Mouse (Mus musculus) kidney, adult 18-20 months (tissue): ENCODE measurements at regions not wholly inside any gene's neighbourhood (a gene's known extent, or its start where the extent isn't known, plus 50 kb on each side); places are given as distances from the start of the nearest gene placed in this dataset.

Source experiments
- DNase-seq: peaks from one replicate; pipeline ENCODE4 v3.0.0; 2021

DNA sequence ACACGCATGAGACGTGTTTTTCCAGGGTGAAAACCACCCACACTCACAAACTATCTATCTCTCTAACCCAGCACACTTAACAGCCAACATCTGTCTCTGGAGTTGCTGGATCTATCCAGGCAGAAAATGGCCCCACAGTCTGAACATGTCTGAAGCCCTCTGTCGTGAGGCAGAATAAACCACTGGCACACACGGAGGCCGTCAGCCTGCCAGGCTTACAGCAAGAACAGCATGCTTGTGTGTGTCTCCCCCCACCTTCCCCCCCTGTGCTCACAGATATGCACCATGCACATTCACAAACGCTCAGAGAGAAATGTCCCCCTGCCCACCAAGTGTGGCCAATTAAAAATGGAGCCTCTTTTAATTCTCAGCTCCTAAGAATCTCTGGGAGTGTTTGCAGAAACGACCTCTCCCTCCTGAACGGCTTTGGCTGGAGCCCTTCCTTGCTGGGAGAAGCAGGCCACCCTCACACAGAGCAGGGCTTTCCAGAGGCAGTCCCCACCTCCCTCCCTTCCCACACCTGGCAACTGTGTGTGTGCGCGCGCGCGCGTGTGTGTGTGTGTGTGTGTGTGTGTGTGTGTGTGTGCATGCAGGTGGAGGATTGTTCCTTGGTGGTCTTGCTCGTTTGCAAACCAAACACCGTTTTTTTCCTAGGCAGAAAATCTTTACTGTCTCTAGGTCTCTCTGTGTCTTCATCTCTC, 88.7 kb downstream of the Edn3 start:
- no peak for DNase-seq

DNA sequence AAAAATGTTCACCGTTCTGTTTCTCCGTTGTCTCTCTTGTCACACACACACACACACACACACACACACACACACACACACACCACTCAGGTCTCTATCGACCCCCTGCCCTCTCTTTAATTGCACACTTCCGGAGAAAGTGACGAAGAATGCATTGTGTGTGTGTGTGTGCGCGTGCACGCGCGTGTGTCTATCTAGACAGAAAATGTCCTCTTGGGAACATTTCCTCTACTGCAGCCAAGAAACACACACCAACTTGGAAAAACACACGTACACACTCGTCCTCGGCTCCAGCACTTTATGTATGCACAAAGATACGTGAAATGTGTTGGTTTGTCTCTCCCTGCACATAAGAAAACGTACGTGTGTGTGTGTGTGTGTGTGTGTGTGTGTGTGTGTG, 90.4 kb downstream of the Edn3 start:
- DNase-seq, result no peak

DNA sequence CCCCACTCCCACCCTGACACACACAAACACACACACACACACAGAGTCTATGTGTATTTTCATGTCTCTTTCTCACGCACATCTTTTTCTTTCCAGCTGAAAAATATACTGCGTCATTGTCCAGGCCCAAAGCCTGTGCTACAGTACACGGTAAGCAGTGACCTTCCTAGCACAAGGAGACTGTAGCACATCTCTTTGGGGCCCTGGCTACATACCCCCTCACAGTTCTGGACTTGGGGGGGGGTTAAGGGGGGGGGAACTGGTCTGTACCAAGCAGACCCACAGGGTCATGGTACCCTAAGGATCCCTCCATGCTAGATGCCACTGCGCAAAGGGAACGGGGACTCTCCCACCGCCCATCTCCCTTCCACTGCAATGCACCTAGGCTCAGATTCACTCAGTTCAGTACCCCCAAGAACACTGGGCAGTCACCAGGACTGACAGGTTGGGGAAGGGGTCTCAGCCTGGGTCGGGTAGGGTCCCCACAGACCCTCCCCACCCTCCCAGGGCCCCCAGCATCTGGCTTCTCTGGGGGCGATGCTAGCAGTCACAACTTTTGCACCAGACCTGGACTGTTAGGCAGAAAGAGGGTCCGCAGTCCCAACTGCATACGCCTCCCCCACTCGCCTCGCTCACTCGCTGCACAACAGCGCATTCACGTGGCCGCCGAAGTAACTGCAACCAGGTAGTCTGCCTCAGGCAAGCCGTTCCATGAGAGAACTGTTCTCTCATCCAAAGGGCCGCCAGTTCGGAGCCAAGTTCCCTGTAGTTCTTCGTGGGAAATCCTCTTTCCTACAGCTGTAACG, 91.3 kb downstream of the Edn3 start:
- DNase-seq, result peak; percentile 59

DNA sequence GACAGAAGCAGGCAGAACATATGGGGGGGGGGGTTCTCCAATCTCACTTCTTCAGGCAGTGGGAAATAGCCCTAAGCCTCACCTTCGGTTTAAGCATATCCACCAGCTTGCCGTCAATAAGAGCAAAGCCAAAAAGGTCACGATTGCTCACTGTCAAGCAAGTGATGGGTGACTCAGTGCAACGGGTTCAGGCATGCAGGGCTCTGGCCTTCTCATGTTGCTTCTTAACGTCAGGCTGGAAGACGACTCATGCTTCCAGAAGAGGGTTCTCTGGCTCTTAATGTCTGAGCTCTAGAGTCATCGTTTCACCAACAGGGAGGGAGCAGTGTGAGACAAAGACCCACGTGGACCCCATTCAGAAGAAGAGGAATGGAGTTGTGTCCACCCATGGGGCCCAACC, 93.4 kb downstream of the Edn3 start:
- DNase-seq, result no peak

DNA sequence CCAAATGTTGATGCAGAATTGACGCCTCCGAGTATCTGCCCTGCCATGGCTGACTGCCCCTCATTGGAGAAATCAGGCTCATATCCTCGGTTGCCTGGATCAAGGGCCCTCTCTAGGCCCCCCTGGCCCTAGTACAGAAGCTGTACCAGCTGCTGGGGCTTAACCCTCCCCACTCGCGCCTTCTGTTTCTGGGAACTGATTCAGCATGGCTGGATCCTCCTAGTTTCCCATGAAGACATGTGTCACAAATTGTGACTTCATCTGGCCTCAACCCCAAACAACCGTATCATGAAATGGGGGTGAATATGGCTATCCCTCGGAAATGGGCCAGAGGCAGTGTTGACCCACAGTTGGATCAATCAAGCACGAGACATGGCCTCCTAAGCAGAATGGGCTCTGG, 95.1 kb downstream of the Edn3 start:
- no peak for DNase-seq

DNA sequence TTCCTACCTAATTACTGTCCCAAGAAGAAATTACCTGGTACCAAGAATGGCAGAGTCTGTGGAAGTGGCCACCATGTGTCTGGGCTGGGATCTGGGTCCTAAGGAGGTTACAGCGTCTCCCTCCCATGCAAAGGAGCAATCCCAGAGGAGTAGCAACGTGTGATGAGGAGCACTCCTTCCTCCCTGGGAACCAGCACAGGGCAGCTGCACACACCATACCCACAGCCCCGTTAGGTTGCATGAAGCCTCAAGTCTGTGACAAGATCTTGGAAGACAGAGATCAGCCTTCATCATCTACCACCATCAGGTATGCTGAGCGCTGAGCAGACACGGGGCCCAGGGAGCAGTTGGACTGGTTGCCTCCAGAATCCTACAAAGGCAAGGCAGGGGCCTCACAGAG, 95.7 kb downstream of the Edn3 start:
- no peak for DNase-seq

DNA sequence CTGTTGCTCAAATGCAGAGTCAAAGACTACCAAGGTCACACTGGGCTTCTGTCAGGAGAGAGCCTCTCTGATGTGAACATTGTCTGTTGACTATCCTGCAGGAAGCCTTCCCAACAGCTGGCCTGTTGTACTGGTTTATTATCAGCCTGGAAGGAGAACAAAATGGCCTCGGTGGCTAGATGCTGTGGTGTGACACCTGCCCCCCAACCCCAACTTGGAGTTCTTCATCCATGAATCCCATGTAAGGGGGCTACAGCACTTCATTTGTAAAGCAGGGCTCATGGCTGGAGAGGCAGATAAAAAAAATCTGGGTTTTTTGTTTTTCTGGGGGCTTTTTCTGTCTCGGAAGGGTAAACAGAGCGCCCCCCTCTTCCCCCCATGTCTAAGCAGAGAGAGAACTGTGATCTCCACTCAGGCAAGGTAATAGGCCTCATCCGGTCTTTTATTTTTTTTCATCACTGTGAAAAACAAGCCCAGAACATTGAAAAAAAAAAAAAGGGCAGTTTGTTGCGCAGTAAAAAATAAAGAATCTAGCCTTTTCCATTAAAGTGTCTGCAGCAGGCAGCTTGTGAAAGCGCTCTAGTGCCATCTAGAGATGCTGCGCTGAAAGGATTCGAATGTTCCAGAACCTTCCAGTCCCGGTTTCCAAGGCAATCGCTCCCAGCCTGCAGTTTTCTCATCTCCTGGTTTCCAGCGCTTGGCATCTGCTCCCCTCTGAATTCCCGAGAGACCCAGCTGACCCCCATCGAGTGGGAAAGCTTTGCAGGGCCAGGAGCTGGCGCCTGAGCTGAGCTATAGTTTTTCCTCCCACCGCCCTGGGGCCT, 97.8 kb downstream of the Edn3 start:
- DNase-seq, result peak; percentile 71

DNA sequence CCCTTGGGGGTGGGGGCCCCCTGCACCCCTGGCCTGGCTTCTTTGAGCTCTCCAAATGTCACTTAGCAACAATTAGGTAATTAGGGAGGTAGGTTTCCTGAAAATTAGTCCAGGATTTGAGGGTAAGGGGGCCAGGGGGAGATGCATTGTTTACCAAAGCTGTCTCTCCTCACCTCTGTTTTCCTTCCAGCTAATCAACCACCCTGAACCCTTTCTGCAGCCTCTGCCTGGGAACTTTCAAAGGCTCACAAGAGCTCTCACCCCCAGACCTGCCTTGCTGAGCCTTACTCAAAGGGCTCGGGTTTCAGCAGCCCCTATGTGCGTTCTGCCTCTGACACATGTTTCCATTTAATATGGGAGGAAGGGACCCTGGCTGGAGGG, 98.4 kb downstream of the Edn3 start:
- DNase-seq, result no peak

DNA sequence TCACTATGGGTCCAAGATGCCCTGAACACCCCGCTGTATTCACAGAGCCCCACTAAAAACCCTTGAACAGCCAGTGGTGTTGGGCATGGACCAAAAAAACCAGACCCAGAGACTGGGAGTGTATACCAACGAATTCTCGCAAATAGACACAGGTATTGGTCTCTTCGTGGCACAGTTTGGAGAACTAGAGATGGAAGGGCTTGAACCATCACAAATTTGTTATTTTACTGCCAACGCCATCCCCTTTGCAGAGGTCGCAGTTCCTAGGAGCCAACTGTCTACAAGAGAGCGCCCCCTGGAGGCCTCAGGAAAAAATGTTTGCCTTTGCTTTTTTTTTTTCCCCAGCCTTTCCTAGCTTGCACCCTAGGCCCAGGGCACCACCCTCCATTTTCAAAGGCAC, 99.1 kb downstream of the Edn3 start:
- peak; percentile 35 for DNase-seq

DNA sequence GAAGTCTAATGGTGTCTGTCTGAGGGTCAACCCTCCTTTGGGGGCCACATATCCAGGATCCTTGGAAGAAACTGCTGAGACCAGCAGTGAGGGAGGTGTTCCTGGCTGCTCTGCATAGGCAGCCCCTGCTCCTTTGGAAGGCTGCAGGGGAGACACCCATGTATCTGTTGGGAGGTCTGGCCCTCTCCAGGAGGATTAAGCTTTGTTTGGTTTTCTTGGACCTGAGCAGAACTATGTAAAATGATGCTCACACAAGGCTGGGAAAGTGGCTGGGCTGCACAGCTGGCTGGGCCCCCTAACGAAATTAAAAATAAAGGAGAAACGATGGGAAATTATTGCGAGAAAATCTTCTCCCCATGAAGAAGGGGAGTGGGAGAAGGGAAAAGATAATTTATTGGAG, 104.2 kb downstream of the Edn3 start:
- no peak for DNase-seq

DNA sequence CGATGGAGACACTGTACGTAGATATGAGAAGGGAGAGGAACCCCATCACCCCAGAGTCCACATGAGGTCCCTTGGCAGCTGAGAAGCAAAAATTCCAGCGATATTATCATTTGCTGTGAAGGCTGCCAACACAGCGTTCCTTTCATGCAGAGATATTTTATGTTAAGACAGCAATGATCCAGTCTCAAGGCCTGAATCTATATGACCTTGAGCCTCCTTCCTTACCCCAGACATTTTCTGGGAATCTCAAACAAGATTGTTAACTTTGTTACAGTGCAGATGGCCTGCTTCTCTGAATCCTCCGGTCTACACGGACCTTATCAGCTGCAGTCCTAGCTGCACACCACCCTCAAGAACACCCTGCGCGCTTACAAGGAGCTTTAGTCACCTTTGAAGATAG, 106.1 kb downstream of the Edn3 start:
- DNase-seq, result no peak

DNA sequence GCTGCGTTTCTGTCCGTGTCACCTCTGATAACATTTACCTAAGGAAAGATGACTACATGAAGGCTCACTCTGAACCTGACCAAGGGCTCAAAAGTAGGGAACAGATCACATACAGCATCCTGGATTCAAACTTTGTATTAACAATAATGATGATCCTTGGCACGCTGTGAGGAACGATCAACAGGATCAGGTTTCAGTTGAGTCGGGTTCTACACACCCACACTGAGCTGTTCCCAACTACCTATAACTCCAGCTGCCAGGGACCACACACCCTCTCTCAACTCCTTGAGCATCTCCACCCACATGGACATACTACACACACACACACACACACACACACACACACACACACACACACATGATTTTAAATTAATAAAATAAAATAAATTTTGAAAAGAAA, 107.0 kb downstream of the Edn3 start:
- no peak for DNase-seq

DNA sequence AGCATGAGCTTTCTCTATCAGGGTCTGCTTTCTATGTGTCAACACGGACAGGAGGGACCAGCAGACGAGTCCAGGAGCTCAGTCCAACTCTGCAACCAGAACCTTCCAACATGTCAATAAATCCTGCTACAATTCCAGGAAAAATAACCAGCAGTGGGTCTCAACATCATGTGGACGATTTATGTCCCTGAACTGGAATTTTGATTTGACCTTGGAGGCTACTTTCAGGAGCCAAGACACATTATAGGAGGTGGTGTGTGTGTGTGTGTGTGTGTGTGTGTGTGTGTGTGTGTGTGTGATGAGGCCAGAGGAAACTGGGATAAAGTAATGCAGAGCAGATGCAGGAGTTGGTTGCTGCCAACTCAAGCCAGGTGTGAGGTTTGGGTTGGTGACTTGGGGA, 107.8 kb downstream of the Edn3 start:
- no peak for DNase-seq

DNA sequence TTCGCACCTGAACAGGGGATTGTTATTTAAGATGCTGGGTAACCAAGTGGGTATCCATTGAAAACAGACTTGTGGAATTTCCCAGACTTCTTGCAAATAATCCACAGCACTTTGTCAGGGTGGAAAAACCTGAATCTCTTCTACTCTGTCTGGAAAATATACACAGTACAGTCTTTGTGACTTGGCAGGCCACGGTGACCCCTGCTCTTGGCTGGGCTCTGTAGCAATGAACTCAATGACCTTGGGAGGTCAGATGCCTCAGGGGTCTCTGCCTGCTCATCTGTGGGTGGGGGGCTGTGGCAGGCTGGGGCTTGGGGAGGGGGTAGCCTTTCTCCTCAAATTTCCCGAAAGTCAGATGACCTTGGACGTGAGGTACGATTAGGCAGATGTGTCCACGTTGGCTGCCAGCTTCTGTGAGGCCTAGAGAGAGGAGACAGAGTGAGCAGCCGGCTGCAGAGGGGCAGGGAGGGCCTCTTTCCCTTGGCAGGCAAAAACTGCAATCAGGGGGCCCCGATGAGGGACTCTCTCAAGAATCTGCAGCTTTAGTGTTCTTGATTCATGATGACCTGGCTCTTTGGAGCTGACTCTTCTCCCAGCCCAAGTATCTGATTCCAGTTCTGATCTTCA, 108.4 kb downstream of the Edn3 start:
- no peak for DNase-seq

DNA sequence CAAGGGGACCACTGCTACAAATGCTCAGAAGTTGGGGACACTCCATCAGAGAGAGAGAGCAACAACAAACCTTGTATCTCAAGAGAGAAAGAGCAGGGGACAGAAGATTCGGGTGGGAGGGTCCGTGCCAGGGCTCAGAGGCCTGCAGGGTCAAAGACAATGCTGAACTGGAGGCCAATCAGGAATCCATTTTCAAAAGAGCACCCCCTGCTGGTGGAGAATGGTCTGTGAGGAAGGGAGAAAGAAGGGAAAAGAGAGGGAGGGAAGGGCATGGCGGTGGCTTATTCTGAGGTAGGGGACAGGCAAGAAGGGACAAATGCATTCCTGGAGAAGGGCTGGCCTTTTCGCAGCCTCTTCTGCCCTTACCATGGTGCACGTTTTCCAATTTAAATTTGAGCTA, 109.9 kb downstream of the Edn3 start:
- DNase-seq, result no peak

DNA sequence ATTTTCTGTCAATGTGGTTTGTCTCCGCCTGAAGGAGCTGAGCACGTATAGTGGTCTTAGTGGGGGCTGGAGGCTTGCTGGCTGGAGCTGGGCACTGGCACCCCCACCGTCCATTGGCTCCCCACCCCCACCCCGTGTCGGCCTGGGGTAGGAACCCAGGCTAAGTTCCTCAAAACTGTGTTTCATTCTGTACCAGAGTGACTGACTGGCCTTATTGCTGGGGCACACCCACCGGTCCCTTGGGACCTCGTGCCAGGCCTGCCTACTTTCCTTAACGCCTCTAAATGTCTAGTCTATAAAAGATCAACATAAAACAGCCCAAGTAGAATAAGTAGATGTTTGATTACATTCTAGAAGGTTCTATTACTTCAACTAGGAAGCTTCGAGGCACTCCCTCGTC, 110.8 kb downstream of the Edn3 start:
- no peak for DNase-seq

DNA sequence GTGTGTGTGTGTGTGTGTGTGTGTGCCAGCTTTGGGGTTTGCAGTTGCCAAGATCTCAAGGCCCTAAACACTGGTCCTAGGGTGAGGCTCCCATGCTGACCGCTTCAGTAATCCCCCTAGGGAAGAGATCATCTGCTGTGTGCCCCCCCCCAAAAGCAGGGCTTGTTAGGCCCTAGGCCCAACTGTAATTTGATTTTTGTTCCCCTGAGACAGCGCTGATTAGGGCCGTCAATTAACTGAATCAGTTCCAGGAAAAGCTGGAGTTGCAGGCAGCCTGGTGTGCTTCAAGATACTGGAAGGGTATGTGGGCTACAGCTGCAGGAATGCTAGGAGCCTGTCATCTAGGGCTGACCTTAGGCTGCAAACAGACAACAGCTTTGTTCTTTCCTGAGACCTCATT, 111.4 kb downstream of the Edn3 start:
- DNase-seq, result no peak

DNA sequence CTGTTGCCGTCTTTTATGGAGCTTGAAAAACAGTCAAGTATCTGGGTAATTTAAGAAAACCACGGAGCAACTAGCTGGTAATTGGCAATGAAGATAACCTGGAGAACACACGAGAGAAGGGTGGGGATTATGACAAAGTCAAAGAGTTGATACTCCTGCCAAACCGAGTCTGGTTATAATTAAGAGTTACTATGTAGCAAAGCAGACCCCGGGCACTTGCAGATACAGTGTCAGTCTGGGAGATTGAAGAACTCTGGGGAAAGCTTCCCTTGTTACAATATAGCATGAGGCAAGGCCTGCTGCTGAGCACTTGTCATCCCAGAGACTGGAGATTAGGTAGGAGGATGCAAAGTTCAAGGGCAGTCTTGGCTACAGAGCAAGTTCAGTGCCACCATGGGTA, 116.5 kb downstream of the Edn3 start:
- no peak for DNase-seq

DNA sequence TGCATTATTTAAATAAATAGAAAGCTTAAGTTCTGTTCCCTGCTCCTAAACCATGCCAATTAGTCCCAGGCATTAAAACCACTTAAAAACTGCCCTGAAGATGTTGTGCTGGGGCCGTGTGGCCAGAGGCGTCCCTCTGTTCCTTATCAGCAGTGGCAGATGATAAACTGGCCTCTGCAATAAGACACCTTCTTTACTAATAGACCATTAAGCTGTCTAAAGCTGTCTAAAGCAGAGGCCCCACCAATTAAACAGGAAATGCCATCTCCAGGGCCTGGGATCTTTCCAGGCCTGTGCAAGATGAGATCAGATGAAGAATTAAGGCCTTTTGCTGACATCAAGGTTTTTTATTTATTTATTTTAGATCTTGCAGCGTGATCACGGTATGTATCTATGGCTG, 118.6 kb downstream of the Edn3 start:
- no peak for DNase-seq

DNA sequence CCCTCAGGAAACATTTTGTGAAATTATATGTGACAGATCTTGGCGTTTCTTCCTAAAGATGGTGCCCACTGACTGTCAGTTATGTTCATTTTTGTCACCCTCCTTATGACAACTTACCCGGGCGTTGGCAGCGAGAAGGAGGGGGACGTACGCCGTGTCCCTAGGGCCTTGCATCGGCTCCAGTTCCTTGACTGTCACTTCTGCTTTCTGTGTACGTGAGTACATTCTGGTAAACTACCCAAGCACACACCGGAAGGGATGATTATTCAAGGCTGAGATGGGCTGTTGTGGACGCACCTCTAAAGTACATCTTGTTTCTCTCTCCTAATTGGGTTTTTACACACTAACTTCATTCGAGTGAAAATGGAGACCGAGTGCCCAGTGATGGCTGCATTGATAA, 120.2 kb downstream of the Edn3 start:
- no peak for DNase-seq

DNA sequence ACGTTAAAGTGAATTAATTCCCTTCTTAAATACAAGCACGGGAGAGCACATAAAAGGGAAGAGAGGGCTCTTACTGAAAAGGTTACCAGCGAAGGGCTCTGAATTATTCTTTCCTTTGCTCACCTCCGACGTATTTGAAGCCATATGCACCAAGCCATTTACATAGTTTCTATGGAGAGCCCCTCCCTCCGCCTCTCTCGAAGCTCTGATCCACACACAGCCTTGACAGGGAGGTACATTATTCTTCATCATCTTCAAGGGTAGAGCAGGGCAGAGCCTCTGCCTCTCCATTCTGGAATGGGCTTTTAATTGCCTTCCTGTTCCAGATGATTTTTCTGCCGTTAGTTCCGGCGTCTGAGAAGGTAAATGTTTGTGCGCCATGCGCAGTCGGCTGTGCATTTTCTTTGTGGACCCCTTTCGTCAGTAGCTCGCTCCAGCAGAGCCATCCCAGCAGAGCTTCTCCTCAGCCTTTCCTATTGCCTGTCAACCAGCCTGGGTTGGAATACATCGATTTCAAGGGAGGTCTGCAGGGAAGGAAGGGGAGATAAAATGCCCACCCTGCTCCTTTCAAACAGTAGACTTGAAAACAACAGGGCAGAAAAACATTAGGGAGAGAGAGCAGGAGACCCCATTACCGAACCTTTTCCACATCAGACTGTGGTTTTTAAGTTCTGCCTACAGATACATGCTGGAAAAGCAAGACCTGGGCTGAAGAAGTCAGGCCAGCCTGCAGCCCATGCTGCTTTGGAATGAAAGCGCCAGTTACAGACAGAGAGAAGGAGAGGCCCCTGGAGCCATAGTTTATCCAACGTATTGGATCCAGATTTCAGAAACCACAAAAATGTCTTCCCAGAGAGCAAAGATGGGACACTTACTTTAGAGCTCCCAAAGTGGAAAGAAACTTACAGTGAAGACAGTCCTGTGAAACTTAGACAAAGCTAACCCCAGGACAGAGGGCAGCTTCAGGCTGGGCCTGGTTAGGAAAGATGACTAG, 124.1 kb downstream of the Edn3 start:
- no peak for DNase-seq

DNA sequence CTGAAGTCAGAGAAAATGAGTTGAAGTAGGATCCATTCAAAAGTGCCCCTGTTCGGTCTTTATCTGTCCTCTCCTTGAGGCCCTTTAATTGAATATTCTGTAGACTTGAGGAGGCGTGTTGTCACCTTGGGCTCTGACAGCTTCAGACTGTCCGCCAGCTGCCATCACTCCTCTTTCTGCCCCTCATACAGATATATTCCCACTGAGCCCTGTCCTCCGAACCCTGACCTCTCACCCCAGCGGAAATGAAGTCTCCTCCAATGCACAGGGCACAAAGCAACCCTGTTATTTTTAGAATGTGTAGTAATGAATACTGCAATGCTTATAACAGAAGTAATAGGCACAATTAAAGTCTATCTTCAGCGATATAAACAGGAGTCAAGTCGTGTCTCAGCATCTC, 117.4 kb upstream of the Gm14444 start:
- DNase-seq, result no peak
